ENCODE assay signal across 29 mouse cellular contexts in genomic region chr16:34512326-34512725, GRCm38 (mm10).
DNase-seq lines count a peak whose midpoint lies in the region; ATAC-seq and TF ChIP-seq lines count a peak whose summit lies in the region.
"Had no signal": no experiment of that assay in that cellular context is flagged by ENCODE, and none has a peak within 500 bp of the region (broad histone marks: within the 10 kb centered on the region; RNA-seq: fewer than 3 reads in every experiment).

No protein-coding gene starts in this region.

- no peak for TF ChIP-seq POLR2A in myocyte (IDR thresholded peaks at IDR 0.05; ENCODE audit: insufficient read length, low read depth)

- H3K9me3 ChIP-seq in forebrain, embryonic 15.5 days: no peaks in the 10 kb centered on the region
- no peaks in the 10 kb centered on the region for H3K9me3 ChIP-seq in forebrain, embryonic 11.5 days (ENCODE audit: control insufficient read depth, low read length)
- H3K9me3 ChIP-seq: embryonic facial prominence, embryonic 15.5 days; forebrain, embryonic 12.5 days; heart, embryonic 10.5 days; heart, embryonic 13.5 days had no signal

- no peak overlapping the region for H3ac ChIP-seq in C2C12 (ENCODE audit: control insufficient read depth, insufficient read length, low read depth)
- no peak overlapping the region for H3ac ChIP-seq in myocyte (ENCODE audit: control insufficient read depth, insufficient read length)

- H3K36me3 ChIP-seq in forebrain, embryonic 15.5 days: no peaks in the 10 kb centered on the region
- H3K36me3 ChIP-seq in forebrain, embryonic 11.5 days (ENCODE audit: control insufficient read depth, insufficient read depth, low read length): no peaks in the 10 kb centered on the region
- H3K36me3 ChIP-seq in C2C12 (ENCODE audit: control insufficient read depth, insufficient read depth) (no peaks in the 10 kb centered on the region), myocyte (ENCODE audit: control insufficient read depth, insufficient read depth) (no peaks in the 10 kb centered on the region)
- H3K36me3 ChIP-seq: embryonic facial prominence, embryonic 15.5 days; forebrain, embryonic 12.5 days; heart, embryonic 10.5 days; heart, embryonic 13.5 days had no signal

- H3K4me3 ChIP-seq in forebrain, embryonic 15.5 days: no peak overlapping the region
- no peak overlapping the region for H3K4me3 ChIP-seq in forebrain, embryonic 11.5 days (ENCODE audit: low read depth, low read length)
- no peak overlapping the region for H3K4me3 ChIP-seq in C2C12 (ENCODE audit: insufficient read depth, poor library complexity, severe bottlenecking)
- H3K4me3 ChIP-seq in myocyte: no peak overlapping the region
- H3K4me3 ChIP-seq: embryonic facial prominence, embryonic 15.5 days; forebrain, embryonic 12.5 days; gastrocnemius, adult 2 months; heart, embryonic 10.5 days; heart, embryonic 13.5 days had no signal

- peaks cover 72% of the 10 kb centered on the region for H3K4me1 ChIP-seq in forebrain, embryonic 15.5 days
- 0 out of 2 replicates have a peak, but pooled peaks cover 5% of the 10 kb centered on the region for H3K4me1 ChIP-seq in forebrain, embryonic 11.5 days (replicated peaks; ENCODE audit: control insufficient read depth, insufficient read depth, low read length)

- no peak for ATAC-seq in forebrain, embryonic 15.5 days (replicated peaks)
- no peak for ATAC-seq in forebrain, embryonic 11.5 days (replicated peaks; ENCODE audit: low FRiP score)
- ATAC-seq: activated CD4-positive, CD25-positive, alpha-beta regulatory T cell, adult 4 months; hindbrain, postnatal 0 days; inflammation-experienced regulatory T-cells, adult 6 months; intestine, embryonic 16.5 days had no signal

- peak overlapping the region; percentile 72 for H3K27ac ChIP-seq in forebrain, embryonic 15.5 days (replicated peaks)
- H3K27ac ChIP-seq in forebrain, embryonic 11.5 days (ENCODE audit: low read depth, low read length): no peak overlapping the region
- H3K27ac ChIP-seq: embryonic facial prominence, embryonic 15.5 days; forebrain, embryonic 12.5 days; gastrocnemius, adult 2 months; heart, embryonic 10.5 days; heart, embryonic 13.5 days; hindbrain, embryonic 14.5 days; hindbrain, postnatal 0 days had no signal

- H3K79me2 ChIP-seq in C2C12 (ENCODE audit: control insufficient read depth, insufficient read depth) (no peaks in the 10 kb centered on the region), myocyte (ENCODE audit: control insufficient read depth, insufficient read depth) (no peaks in the 10 kb centered on the region)

- H3K4me2 ChIP-seq in forebrain, embryonic 15.5 days (replicated peaks): no peak overlapping the region
- H3K4me2 ChIP-seq in forebrain, embryonic 11.5 days (ENCODE audit: low read depth, low read length, severe bottlenecking): no peak overlapping the region
- H3K4me2 ChIP-seq in myocyte (ENCODE audit: low read depth): no peak overlapping the region
- H3K4me2 ChIP-seq: embryonic facial prominence, embryonic 15.5 days; forebrain, embryonic 12.5 days; heart, embryonic 13.5 days; hindbrain, embryonic 14.5 days had no signal

- no peak overlapping the region for H3K9ac ChIP-seq in forebrain, embryonic 15.5 days (replicated peaks)
- H3K9ac ChIP-seq in forebrain, embryonic 11.5 days (ENCODE audit: low read length): no peak overlapping the region
- H3K9ac ChIP-seq: embryonic facial prominence, embryonic 15.5 days; forebrain, embryonic 12.5 days; heart, embryonic 13.5 days; hindbrain, embryonic 14.5 days had no signal

- no peaks in the 10 kb centered on the region for H3K79me3 ChIP-seq in C2C12 (ENCODE audit: low read depth)

- WGBS in forebrain, embryonic 15.5 days: 62% methylated on average over 4 of the region's 4 CpGs
- 97% methylated on average over 4 of the region's 4 CpGs for WGBS in forebrain, embryonic 11.5 days

- TF ChIP-seq CTCF in C2C12 (IDR thresholded peaks at IDR 0.05; ENCODE audit: control insufficient read depth, insufficient read depth, insufficient read length): no peak

- H3K27me3 ChIP-seq in forebrain, embryonic 15.5 days: no peaks in the 10 kb centered on the region
- no peaks in the 10 kb centered on the region for H3K27me3 ChIP-seq in forebrain, embryonic 11.5 days (ENCODE audit: control insufficient read depth, insufficient read depth, low read length)
- H3K27me3 ChIP-seq in C2C12 (ENCODE audit: control insufficient read depth, insufficient read depth, insufficient read length) (no peaks in the 10 kb centered on the region), myocyte (ENCODE audit: control insufficient read depth, insufficient read depth, insufficient read length) (no peaks in the 10 kb centered on the region)
- H3K27me3 ChIP-seq: embryonic facial prominence, embryonic 15.5 days; forebrain, embryonic 12.5 days; heart, embryonic 13.5 days had no signal

- DNase-seq in forebrain, embryonic 11.5 days (ENCODE audit: low spot score): no peak
- DNase-seq in heart, adult 11 months: peak; percentile 70
- no peak for DNase-seq in heart, adult 9 months (ENCODE audit: low spot score in 2 of 2)
- no peak for DNase-seq in embryo, embryonic 10 days (ENCODE audit: low spot score)
- DNase-seq: adrenal gland, adult 8-10 months; adrenal gland, postnatal 25 days; B cell, adult 2 months; cerebellum, adult 11-12 months; cerebellum, adult 8-10 months; cerebellum, postnatal 10 days; cerebellum, postnatal 36 days; gastrocnemius, adult 2 months; gastrocnemius, postnatal 14 days; heart, adult 18-20 months; heart, postnatal 14 days; heart, postnatal 4 days; kidney, adult 18-20 months had no signal

TF ChIP-seq in C2C12, 6 proteins besides CTCF, POLR2A, EP300 and RAD21:
- TF ChIP-seq MAX (IDR thresholded peaks at IDR 0.05): no peak
- TF ChIP-seq MYOD1 (IDR thresholded peaks at IDR 0.05; ENCODE audit: control insufficient read depth, insufficient read length, low read depth): peak; percentile 68
TF ChIP-seq in C2C12: peak in this region for 1.

TF ChIP-seq in myocyte, 11 proteins besides CTCF, POLR2A, EP300 and RAD21:
- TF ChIP-seq MYOD1 (IDR thresholded peaks at IDR 0.05; ENCODE audit: control insufficient read depth in 1 of 3, insufficient read length in 2 of 3, low read depth in 2 of 3) (peak in 2 of 3 experiments; percentile 78 to 81), TCF12 (IDR thresholded peaks at IDR 0.05; ENCODE audit: insufficient read depth, poor library complexity, severe bottlenecking) (no peak)
